Mouse (Mus musculus): ENCODE data around the gene Stfa3. TPM values are rescaled to one million over a fixed set of nuclear protein-coding genes. Genes with fewer than 3 reads are reported as not detected.

Gene Stfa3
- not detected in 2 replicates for polyA plus RNA-seq (2011; ENCODE audit: insufficient read length, low read depth, missing spikeins)

DNA sequence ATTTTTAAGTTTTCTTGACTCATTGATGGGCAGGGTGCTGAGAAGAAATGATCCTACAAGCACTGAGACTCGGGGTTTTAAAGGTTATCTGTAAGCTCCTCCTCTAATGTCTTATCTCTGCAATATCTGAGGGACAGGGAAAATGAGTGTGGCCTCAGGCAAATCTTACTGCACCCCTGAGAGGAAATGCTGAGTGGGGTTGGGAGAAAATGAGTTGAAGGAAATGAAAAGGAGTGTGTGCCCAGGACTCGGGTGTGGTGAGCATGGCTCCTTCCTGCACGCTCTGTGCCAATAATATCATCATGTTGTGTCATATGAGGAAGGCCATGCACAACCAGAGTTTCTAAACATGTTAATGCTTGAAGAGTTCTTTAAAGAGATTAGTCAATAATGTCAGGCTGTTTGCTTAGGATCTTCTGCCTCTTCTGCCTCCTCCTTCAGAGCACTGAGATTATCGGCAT lies at the start of gene Stfa3:
Stfa3 (minus strand) TSS at position 51 of the 461 bp plus-strand sequence.
- TF ChIP-seq CTCF (IDR thresholded peaks at IDR 0.05; ENCODE audit: borderline replicate concordance, insufficient read depth, low read length) (no peak), POLR2A (IDR thresholded peaks at IDR 0.05; ENCODE audit: low read depth, low read length) (no peak)
- H3K27ac ChIP-seq (ENCODE audit: insufficient read depth, low read length), result no peak within 1 kb of the TSS
- no peaks in the 10 kb centered on the region for H3K4me1 ChIP-seq (ENCODE audit: control insufficient read depth, insufficient read depth, low read length)
- no peak within 1 kb of the TSS for H3K4me3 ChIP-seq (ENCODE audit: insufficient read depth, low read length)

DNA sequence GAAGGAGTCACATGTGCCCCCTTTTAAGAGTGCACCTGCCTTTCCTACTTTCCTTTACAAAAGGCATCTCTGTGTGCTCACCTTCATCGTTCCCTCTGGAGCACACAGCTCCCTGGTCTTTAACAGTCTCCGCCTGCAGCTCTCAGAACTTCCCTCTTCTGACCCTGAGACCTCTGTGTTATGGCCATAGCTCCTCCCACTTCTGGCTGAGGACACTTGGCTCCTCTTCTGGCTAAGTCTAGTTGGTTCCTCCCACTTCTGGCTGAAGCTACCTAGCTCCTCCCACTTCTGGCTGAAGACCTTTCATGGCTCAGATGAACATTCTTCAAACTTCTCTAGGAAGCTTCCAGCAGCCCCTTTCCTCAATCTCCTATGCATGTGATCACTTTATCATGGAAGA lies 47.1 kb upstream of the Stfa3 start:
- TF ChIP-seq POLR2A (IDR thresholded peaks at IDR 0.05; ENCODE audit: low read depth, low read length), result no peak
- no peak for TF ChIP-seq CTCF (IDR thresholded peaks at IDR 0.05; ENCODE audit: borderline replicate concordance, insufficient read depth, low read length)
- H3K27ac ChIP-seq (ENCODE audit: insufficient read depth, low read length), result no peak overlapping the region
- no peaks in the 10 kb centered on the region for H3K4me1 ChIP-seq (ENCODE audit: control insufficient read depth, insufficient read depth, low read length)
- no peak overlapping the region for H3K4me3 ChIP-seq (ENCODE audit: insufficient read depth, low read length)

DNA sequence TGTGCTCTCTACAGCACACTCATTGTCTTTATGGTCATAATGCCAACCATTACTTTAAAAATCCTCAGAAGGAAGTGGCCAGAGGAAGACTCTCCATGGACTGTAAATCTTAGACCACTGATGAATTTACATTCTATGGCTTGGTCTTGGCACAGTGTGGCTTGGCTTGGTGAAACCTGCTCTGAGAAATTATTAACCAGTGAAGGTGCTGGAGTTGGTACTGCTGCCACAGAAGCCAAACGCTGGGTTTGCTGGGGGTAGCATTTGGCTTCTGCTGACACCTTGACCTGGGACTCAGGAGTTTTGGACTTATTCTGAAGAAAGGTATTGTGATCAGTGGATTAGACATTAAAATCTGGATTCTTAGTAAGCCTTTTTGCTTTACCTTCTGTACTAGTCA lies 37.2 kb upstream of the Stfa3 start:
- no peak overlapping the region for H3K4me3 ChIP-seq (ENCODE audit: insufficient read depth, low read length)
- no peaks in the 10 kb centered on the region for H3K4me1 ChIP-seq (ENCODE audit: control insufficient read depth, insufficient read depth, low read length)
- TF ChIP-seq POLR2A (IDR thresholded peaks at IDR 0.05; ENCODE audit: low read depth, low read length), result no peak
- TF ChIP-seq CTCF (IDR thresholded peaks at IDR 0.05; ENCODE audit: borderline replicate concordance, insufficient read depth, low read length), result no peak
- H3K27ac ChIP-seq (ENCODE audit: insufficient read depth, low read length), result no peak overlapping the region

DNA sequence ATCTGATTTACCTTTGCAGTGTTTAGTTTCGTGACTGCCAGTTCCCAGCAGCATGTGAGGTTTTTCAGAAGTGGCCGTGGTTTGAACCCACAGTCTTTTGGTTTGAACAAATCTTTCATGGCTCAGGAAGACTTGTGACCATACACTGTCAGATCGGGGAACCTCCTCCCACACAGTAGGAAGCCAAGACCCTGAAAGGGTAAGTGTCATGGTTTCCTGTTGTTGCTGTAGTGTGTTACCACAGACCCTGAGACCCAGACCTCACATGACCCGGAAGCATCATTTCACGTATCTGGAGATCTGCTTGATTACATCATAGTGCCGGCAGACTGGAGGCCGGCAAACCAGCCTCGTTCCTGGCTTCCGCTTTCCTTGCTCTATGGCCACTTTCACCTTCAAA lies 21.7 kb upstream of the Stfa3 start:
- Histone ChIP-seq H3K4me3 (ENCODE audit: insufficient read depth, low read length) (no peak overlapping the region), H3K27ac (ENCODE audit: insufficient read depth, low read length) (no peak overlapping the region), H3K4me1 (ENCODE audit: control insufficient read depth, insufficient read depth, low read length) (no peaks in the 10 kb centered on the region)
- TF ChIP-seq CTCF (IDR thresholded peaks at IDR 0.05; ENCODE audit: borderline replicate concordance, insufficient read depth, low read length) (no peak), POLR2A (IDR thresholded peaks at IDR 0.05; ENCODE audit: low read depth, low read length) (no peak)

DNA sequence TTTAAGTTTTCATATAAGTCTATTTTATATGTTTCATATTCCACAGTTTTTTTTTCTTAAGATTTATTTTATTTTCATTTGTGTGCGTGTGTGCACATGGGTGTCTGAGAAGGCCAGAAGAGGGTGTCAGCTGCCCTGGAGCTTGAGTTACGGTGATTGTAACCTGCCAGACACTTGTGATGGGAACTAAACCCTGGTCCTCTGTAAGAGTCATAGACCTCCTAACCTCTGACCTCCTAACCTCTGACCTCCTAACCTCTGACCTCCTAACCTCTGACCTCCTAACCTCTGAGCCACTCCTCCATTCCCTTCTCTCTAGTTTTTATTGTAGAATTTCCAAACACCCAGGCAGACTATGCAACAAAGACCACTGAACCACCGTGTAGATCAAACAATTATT lies 20.3 kb upstream of the Stfa3 start:
- H3K4me1 ChIP-seq (ENCODE audit: control insufficient read depth, insufficient read depth, low read length), result no peaks in the 10 kb centered on the region
- no peak overlapping the region for H3K27ac ChIP-seq (ENCODE audit: insufficient read depth, low read length)
- H3K4me3 ChIP-seq (ENCODE audit: insufficient read depth, low read length), result no peak overlapping the region
- TF ChIP-seq POLR2A (IDR thresholded peaks at IDR 0.05; ENCODE audit: low read depth, low read length), result no peak
- no peak for TF ChIP-seq CTCF (IDR thresholded peaks at IDR 0.05; ENCODE audit: borderline replicate concordance, insufficient read depth, low read length)

DNA sequence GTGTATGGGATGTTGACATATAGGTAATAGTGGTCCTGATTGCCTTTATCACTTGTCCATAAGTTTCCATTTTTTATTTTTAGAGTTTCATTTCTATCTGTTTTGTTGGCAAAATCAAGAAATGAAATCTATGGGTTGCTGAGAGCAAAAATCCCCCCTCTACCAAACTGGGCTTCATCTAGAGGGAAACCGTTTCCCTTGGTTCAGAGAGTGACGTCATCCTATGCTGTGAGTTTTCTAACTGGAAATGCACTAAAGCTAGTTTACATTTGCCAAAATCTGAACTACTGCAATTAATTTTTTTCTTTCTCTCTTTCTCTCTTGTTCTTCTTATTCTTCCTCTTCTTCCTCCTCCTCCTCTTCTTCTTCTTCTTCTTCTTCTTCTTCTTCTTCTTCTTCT lies 19.7 kb upstream of the Stfa3 start:
- TF ChIP-seq POLR2A (IDR thresholded peaks at IDR 0.05; ENCODE audit: low read depth, low read length), result no peak
- no peak for TF ChIP-seq CTCF (IDR thresholded peaks at IDR 0.05; ENCODE audit: borderline replicate concordance, insufficient read depth, low read length)
- Histone ChIP-seq H3K4me1 (ENCODE audit: control insufficient read depth, insufficient read depth, low read length) (no peaks in the 10 kb centered on the region), H3K4me3 (ENCODE audit: insufficient read depth, low read length) (no peak overlapping the region), H3K27ac (ENCODE audit: insufficient read depth, low read length) (no peak overlapping the region)

DNA sequence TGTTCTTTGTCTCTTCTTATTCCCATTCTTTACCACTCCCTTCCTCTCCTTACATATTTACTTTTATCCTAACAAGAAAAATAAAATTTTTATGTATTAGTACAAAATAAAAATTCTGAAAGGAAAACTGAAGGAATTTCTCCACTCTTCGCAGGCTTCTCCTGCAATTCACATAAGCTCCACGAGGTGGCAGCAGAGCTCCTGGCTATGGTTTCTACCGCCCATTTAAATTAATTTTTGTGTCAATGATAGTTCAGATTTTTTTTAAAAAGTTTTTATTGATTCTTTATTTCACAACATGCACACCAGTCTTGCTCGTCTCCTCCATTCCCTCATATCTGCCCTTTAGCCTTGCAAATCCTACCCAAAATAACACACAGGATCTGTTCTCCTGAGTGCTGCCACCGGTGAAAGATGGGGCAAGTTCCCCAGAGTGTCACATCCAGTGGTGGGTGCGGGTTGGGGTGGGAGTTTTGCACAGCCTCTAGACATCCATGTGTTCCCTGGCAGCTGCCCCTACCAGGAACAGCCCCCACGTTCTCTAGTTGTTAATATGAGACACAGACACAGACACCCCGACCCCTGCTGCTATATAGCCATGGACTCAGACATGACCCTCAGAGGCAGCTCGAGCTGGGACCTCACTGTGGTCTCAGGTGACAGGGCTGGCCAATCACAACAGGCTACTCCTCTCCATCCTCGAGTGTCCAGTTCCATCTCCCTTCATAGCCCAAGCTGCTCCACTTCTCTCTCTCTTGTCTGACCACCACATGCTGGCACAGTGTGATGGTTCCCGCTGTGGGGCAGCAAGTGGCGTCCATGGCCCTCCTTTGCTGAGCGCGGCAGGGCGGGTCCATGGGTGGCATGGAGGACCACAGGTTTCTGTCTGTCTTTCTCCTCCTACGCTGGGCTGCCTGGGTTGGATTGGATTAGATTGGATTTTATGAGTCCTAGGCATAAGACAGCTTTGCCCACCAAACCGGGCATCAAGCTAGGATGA lies 18.3 kb upstream of the Stfa3 start:
- TF ChIP-seq POLR2A (IDR thresholded peaks at IDR 0.05; ENCODE audit: low read depth, low read length) (no peak), CTCF (IDR thresholded peaks at IDR 0.05; ENCODE audit: borderline replicate concordance, insufficient read depth, low read length) (peak; percentile 26; the same call in 1 of the 2 replicates)
- no peak overlapping the region for H3K27ac ChIP-seq (ENCODE audit: insufficient read depth, low read length)
- no peaks in the 10 kb centered on the region for H3K4me1 ChIP-seq (ENCODE audit: control insufficient read depth, insufficient read depth, low read length)
- no peak overlapping the region for H3K4me3 ChIP-seq (ENCODE audit: insufficient read depth, low read length)

DNA sequence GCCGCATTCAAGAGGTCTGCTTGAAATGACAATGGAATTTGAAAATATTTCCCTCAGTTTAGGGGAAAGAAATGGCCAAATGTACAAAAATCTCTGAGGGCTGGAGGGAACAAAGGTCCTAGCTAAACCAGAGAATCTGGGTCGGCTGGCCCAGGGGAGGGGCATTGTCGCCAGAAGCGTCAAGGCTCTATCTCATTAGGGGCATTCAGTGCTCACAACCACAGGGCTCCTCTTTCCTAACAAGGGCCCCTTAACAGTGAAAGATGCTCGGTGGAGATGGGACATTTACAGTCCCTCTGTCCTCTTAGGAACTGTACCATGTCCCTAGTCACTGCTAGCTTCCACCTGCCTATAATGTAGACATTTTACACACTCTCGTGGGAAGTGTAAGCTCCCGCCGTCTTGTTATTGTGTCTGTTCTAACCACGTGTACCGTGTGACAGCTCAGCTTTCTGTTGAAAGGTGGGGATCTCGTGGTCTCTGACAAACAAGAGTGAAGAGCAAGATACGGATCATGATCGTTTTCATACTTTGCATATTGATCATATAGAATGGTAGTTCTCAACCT lies 16.0 kb upstream of the Stfa3 start:
- TF ChIP-seq CTCF (IDR thresholded peaks at IDR 0.05; ENCODE audit: borderline replicate concordance, insufficient read depth, low read length) (no peak), POLR2A (IDR thresholded peaks at IDR 0.05; ENCODE audit: low read depth, low read length) (no peak)
- no peaks in the 10 kb centered on the region for H3K4me1 ChIP-seq (ENCODE audit: control insufficient read depth, insufficient read depth, low read length)
- no peak overlapping the region for H3K27ac ChIP-seq (ENCODE audit: insufficient read depth, low read length)
- H3K4me3 ChIP-seq (ENCODE audit: insufficient read depth, low read length), result no peak overlapping the region

DNA sequence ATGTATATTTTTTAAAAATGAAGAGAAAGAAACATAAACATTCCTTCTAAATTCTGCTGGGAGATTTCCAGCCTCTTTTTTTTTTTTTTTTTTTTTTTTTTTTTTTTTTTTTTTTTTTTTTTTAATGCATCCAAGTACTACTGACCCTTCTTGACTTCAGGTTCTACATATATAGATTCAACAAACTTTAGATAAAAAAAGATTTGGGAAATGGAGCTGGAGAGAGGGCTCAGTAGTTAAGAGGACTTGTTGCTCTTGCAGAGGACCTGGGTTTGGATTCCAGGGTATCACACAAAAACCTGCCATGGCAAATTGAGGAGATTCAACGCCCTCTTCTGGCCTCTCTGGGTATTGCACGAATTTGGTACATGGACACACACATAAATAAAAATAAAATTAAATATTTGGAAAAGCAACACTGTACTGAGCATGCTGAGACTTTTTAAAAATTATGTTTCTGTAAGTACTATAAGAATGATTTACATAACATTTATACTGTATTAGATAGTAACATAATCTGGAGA lies 14.8 kb upstream of the Stfa3 start:
- TF ChIP-seq POLR2A (IDR thresholded peaks at IDR 0.05; ENCODE audit: low read depth, low read length) (no peak), CTCF (IDR thresholded peaks at IDR 0.05; ENCODE audit: borderline replicate concordance, insufficient read depth, low read length) (no peak)
- H3K27ac ChIP-seq (ENCODE audit: insufficient read depth, low read length), result no peak overlapping the region
- H3K4me1 ChIP-seq (ENCODE audit: control insufficient read depth, insufficient read depth, low read length), result no peaks in the 10 kb centered on the region
- H3K4me3 ChIP-seq (ENCODE audit: insufficient read depth, low read length), result no peak overlapping the region

Measured in embryonic fibroblast, embryonic 13.5 days (primary cell).